Mouse (Mus musculus) liver, embryonic 14.5 days (tissue): ENCODE measurements around the gene Acvr1b. TPM values are rescaled to one million over a fixed set of nuclear protein-coding genes. Genes with fewer than 3 reads are reported as not detected.

Experiments
- ATAC-seq: fragments of 200-750 bp; cut with Nextera tagmentation; 2 replicates; pipeline ENCODE4 v1.8.0; 2017; ENCODE audit warnings: moderate number of reproducible peaks, mild to moderate bottlenecking, moderate library complexity; ENCODE audit not compliant: insufficient read depth
- DNase-seq, 3 experiments: peaks; one replicate each; pipeline ENCODE4 v3.0.0-alpha.2; 2012 to 2013; ENCODE audit warnings: low read depth in 3 of 3, low spot score in 3 of 3
- H3K27ac ChIP-seq: fragments of 300-500 bp; sonication (generic); 2 replicates; pipeline ENCODE4 v1.5.1; 2014; ENCODE audit warnings: moderate library complexity, mild to moderate bottlenecking, control low read depth, inconsistent platforms
- H3K27me3 ChIP-seq: fragments of 300-500 bp; sonication (generic); 2 replicates; pipeline ENCODE4 v1.6.1; 2014; ENCODE audit warnings: mild to moderate bottlenecking, low read length, moderate library complexity; ENCODE audit not compliant: control insufficient read depth, insufficient read depth
- H3K36me3 ChIP-seq: fragments of 300-500 bp; sonication (generic); replicated peaks from 2 replicates; pipeline ENCODE4 v1.6.1; 2014; ENCODE audit warnings: low read depth; ENCODE audit not compliant: control insufficient read depth, insufficient read depth
- H3K4me1 ChIP-seq, 2 experiments: fragments of 200-500 bp in 1 of 2; fragments of 300-500 bp in 1 of 2; sonication (generic) in 1 of 2; replicated peaks; 2 replicates each; pipeline ENCODE4 v1.6.1; 2012 to 2014; ENCODE audit warnings: antibody characterized with exemption in 1 of 2, inconsistent platforms in 1 of 2, low read length in 1 of 2; ENCODE audit not compliant: control insufficient read depth in 2 of 2, insufficient read depth in 2 of 2
- H3K4me2 ChIP-seq: fragments of 300-500 bp; sonication (generic); 2 replicates; pipeline ENCODE4 v1.6.1; 2014; ENCODE audit warnings: low read depth, mild to moderate bottlenecking, control low read depth, moderate library complexity
- H3K4me3 ChIP-seq, 2 experiments: fragments of 200-500 bp in 1 of 2; fragments of 300-500 bp in 1 of 2; sonication (generic) in 1 of 2; 2 replicates each; pipeline ENCODE4 v1.5.1; 2012 to 2014; ENCODE audit warnings: low read depth in 2 of 2, low read length in 2 of 2, mild to moderate bottlenecking in 2 of 2, control low read depth in 1 of 2, inconsistent platforms in 1 of 2, moderate library complexity in 1 of 2; ENCODE audit not compliant: insufficient read depth in 1 of 2
- H3K9ac ChIP-seq: fragments of 300-500 bp; sonication (generic); replicated peaks from 2 replicates; pipeline ENCODE4 v1.6.1; 2014; ENCODE audit warnings: mild to moderate bottlenecking, control low read depth, moderate library complexity
- H3K9me3 ChIP-seq: fragments of 300-500 bp; sonication (generic); 2 replicates; pipeline ENCODE4 v1.6.1; 2016; ENCODE audit warnings: low read length, mixed read lengths; ENCODE audit not compliant: control insufficient read depth
- CTCF ChIP-seq: IDR thresholded peaks from 2 replicates; pipeline ENCODE4 v1.5.1; 2016; ENCODE audit warnings: antibody characterized with exemption, low read depth, control low read depth
- EP300 ChIP-seq: IDR thresholded peaks from 2 replicates; pipeline ENCODE4 v1.6.1; 2016; ENCODE audit warnings: antibody characterized with exemption, low read depth
- WGBS: fragments of 180-500 bp; shearing (Covaris S2); extraction: QIAGEN DNeasy Blood & Tissue Kit; methylation state at CpG from one replicate; pipeline ENCODE4 v1.1.7; 2014; ENCODE audit not compliant: insufficient replicate concordance; 5-methylcytosine and 5-hydroxymethylcytosine counted together
- polyA plus RNA-seq, 2 experiments: library from polyadenylated mRNA; depleted of rRNA in 1 of 2; stranded (reverse) in 1 of 2; unstranded in 1 of 2; fragments of >200 nt; fragmentation: Nextera tagmentation in 1 of 2; extraction: Ambion mirVana in 1 of 2; gene quantifications; 2 replicates each; pipeline versions ENCODE4 v1.2.1 to v1.2.3; 2012 to 2014

Acvr1b gene
- polyA plus RNA-seq, 2 experiments, result 1.3 to 3.2 TPM

DNA sequence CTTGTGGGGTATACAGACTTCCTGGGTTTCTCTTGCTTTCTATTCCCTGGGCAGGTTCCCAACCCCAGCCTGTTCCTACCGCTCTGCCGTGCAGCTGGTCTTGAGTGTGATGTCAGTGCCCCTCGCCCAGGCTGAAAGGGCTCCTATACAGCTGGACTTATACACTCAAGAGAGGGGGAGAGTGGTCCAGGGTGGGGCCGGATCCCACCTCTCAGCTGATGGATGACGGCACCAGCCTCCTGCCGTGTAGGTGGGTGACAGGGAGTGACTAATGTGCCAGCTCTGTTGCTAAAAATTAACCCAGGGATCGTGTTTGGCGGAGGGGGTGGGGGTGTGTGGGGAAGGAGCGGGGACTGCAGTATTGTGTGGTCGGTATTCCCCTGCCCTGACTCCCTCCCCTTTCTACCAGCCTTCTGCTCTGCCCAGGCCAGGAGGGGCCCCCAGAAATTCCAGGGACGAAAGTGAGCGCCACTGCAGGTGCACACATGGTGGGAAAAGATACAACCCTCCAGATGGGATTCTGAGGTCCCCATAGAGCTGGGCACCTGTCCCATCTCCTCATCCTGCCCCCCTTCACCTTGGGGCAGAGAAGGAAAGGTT, 62.0 kb downstream of the Acvr1b start:
- no peak for TF ChIP-seq EP300
- no peak for TF ChIP-seq CTCF
- Histone ChIP-seq H3K9me3 (no peaks in the 10 kb centered on the region), H3K4me3 (no peak overlapping the region), H3K36me3 (no peaks in the 10 kb centered on the region), H3K4me2 (no peak overlapping the region), H3K4me1 (no peaks in the 10 kb centered on the region; a peak in 1 of 4 replicates), H3K27me3 (no peaks in the 10 kb centered on the region; the same call in 1 of the 2 replicates), H3K9ac (no peak overlapping the region), H3K27ac (no peak overlapping the region)
- DNase-seq (no peak), ATAC-seq (no peak)
- WGBS, result 39% methylated on average over 12 of the region's 12 CpGs

- Histone ChIP-seq H3K9ac (no peak overlapping the region), H3K36me3 (no peaks in the 10 kb centered on the region), H3K4me3 (no peak overlapping the region), H3K27me3 (no peaks in the 10 kb centered on the region; the same call in 1 of the 2 replicates), H3K4me1 (peaks cover 0 to 4% of the 10 kb centered on the region in 2 experiments; a peak in 2 of 4 replicates), H3K9me3 (no peaks in the 10 kb centered on the region), H3K4me2 (no peak overlapping the region), H3K27ac (no peak overlapping the region)
- ATAC-seq, result no peak
- DNase-seq, result no peak
- TF ChIP-seq CTCF, result peak; percentile 83
- no peak for TF ChIP-seq EP300
- 3% methylated on average over 3 of the region's 3 CpGs for WGBS
Observed at GRCm38 (mm10) chr15:101236878-101237277, 63.0 kb downstream of the Acvr1b start.

GRCm38 (mm10) chr15:101238885-101239511, 65.1 kb downstream of the Acvr1b start:
- Histone ChIP-seq H3K9me3 (no peaks in the 10 kb centered on the region), H3K27me3 (no peaks in the 10 kb centered on the region; the same call in 1 of the 2 replicates), H3K27ac (no peak overlapping the region), H3K4me1 (peaks cover 0 to 4% of the 10 kb centered on the region in 2 experiments; a peak in 2 of 4 replicates), H3K4me3 (no peak overlapping the region), H3K36me3 (no peaks in the 10 kb centered on the region), H3K9ac (no peak overlapping the region), H3K4me2 (no peak overlapping the region)
- 11% methylated on average over 28 of the region's 28 CpGs for WGBS
- no peak for TF ChIP-seq EP300
- peak; percentile 62 for TF ChIP-seq CTCF
- DNase-seq (no peak), ATAC-seq (no peak)

DNA sequence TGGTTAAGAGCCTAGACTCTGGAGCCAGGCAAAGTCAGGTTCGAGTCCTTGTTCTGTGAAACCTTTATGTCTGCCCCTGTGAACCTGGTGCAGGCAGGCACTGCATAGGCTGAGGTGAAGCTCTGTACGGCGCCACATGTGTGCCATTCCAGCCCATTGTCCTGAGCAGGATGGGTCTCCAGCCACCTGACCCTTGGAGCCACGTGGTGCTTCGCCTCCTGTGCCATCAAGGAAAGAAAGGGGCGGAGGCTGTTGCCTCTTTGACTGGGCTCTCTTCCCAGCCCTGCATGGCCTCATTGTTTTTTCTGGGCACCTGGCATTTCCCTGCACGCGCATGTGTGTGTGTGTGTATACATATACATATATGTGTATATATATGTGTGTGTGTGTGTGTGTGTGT, 66.0 kb downstream of the Acvr1b start:
- peaks cover 0 to 4% of the 10 kb centered on the region in 2 experiments; a peak in 2 of 4 replicates for H3K4me1 ChIP-seq
- H3K36me3 ChIP-seq, result no peaks in the 10 kb centered on the region
- H3K27ac ChIP-seq, result no peak overlapping the region
- no peak overlapping the region for H3K4me3 ChIP-seq
- H3K9ac ChIP-seq, result no peak overlapping the region
- no peak for DNase-seq
- WGBS, result 58% methylated on average over 8 of the region's 8 CpGs
- no peak for ATAC-seq
- H3K9me3 ChIP-seq, result no peaks in the 10 kb centered on the region
- H3K4me2 ChIP-seq, result no peak overlapping the region
- H3K27me3 ChIP-seq, result no peaks in the 10 kb centered on the region; the same call in 1 of the 2 replicates
- no peak for TF ChIP-seq CTCF

- peak; percentile 45 to 60 (median 51) for DNase-seq
- no peak overlapping the region for H3K4me3 ChIP-seq
- H3K9me3 ChIP-seq, result no peaks in the 10 kb centered on the region
- no peaks in the 10 kb centered on the region for H3K36me3 ChIP-seq
- TF ChIP-seq CTCF (peak; percentile 86), EP300 (no peak)
- H3K4me1 ChIP-seq, result peaks cover 0 to 5% of the 10 kb centered on the region in 2 experiments; a peak in 3 of 4 replicates
- peak; percentile 57 for ATAC-seq
- no peak overlapping the region for H3K9ac ChIP-seq
- WGBS, result 3% methylated on average over 10 of the region's 10 CpGs
- H3K27me3 ChIP-seq, result no peaks in the 10 kb centered on the region; the same call in 1 of the 2 replicates
- peak overlapping the region; percentile 33 for H3K4me2 ChIP-seq
- H3K27ac ChIP-seq, result no peak overlapping the region
Observed at GRCm38 (mm10) chr15:101240799-101241204, 66.9 kb downstream of the Acvr1b start.
